Mouse (Mus musculus) liver, adult 2 months (tissue): ENCODE results near the gene Surf1. TPM values are rescaled to one million over a fixed set of nuclear protein-coding genes. Genes with fewer than 3 reads are reported as not detected.
A peak's percentile ranks its signal among the peaks of the same experiment; 100 is the strongest.

ENCODE experiments used
- DNase-seq: peaks from one replicate; pipeline ENCODE4 v3.0.0-alpha.2; 2011; ENCODE audit warnings: low read depth, low spot score; ENCODE audit errors: extremely low read depth
- H3K27ac ChIP-seq: fragments of 200-500 bp; replicated peaks from 2 replicates; pipeline ENCODE4 v1.5.1; 2012; ENCODE audit warnings: low read depth, mild to moderate bottlenecking, control low read depth, inconsistent platforms, low read length; ENCODE audit not compliant: insufficient read depth
- H3K27me3 ChIP-seq: fragments of 200-500 bp; 2 replicates; pipeline ENCODE4 v1.6.1; 2012; ENCODE audit warnings: mild to moderate bottlenecking, moderate library complexity, low read length, inconsistent platforms; ENCODE audit not compliant: control insufficient read depth, insufficient read depth
- H3K36me3 ChIP-seq: fragments of 200-500 bp; 2 replicates; pipeline ENCODE4 v1.6.1; 2012; ENCODE audit warnings: low read length, inconsistent platforms; ENCODE audit not compliant: control insufficient read depth, insufficient read depth
- H3K4me1 ChIP-seq: fragments of 200-500 bp; 2 replicates; pipeline ENCODE4 v1.6.1; 2011; ENCODE audit warnings: low read length; ENCODE audit not compliant: control insufficient read depth, insufficient read depth
- H3K4me3 ChIP-seq: fragments of 200-500 bp; 2 replicates; pipeline ENCODE4 v1.5.1; 2011; ENCODE audit warnings: low read depth, mild to moderate bottlenecking, control low read depth, low read length, moderate library complexity; ENCODE audit not compliant: insufficient read depth
- H3K79me2 ChIP-seq: fragments of 200-500 bp; 2 replicates; pipeline ENCODE4 v1.6.1; 2012; ENCODE audit warnings: inconsistent platforms, mild to moderate bottlenecking, low read length, moderate library complexity; ENCODE audit not compliant: control insufficient read depth, insufficient read depth
- H3K9ac ChIP-seq: fragments of 200-500 bp; 2 replicates; pipeline ENCODE4 v1.6.1; 2012; ENCODE audit warnings: low read depth, mild to moderate bottlenecking, control low read depth, inconsistent platforms, low read length
- CTCF ChIP-seq: fragments of 200-500 bp; IDR thresholded peaks from 2 replicates; pipeline ENCODE4 v1.5.1; 2011; ENCODE audit warnings: low read depth, low read length, control low read depth
- POLR2A ChIP-seq: fragments of 200-500 bp; IDR thresholded peaks from 2 replicates; pipeline ENCODE4 v1.6.1; 2011; ENCODE audit warnings: low read length, control low read depth; ENCODE audit not compliant: insufficient read depth; ENCODE audit errors: extremely low read depth
- WGBS: fragments of 180-500 bp; shearing (Covaris S2); methylation state at CpG from one replicate; pipeline ENCODE4 v1.1.7; 2018; 5-methylcytosine and 5-hydroxymethylcytosine counted together
- polyA plus RNA-seq: library from polyadenylated mRNA; depleted of rRNA; stranded (reverse); fragments of >200 nt; gene quantifications from 2 replicates; pipeline ENCODE4 v1.2.3, GENCODE M21; 2012
- total RNA-seq: library from RNA; depleted of rRNA; stranded (reverse); fragments of >200 nt; gene quantifications from 2 replicates; pipeline ENCODE4 v1.2.3, GENCODE M21; 2014

Surf1 gene
- total and polyA plus RNA-seq, 2 experiments = 57.2 to 60.5 TPM

DNA sequence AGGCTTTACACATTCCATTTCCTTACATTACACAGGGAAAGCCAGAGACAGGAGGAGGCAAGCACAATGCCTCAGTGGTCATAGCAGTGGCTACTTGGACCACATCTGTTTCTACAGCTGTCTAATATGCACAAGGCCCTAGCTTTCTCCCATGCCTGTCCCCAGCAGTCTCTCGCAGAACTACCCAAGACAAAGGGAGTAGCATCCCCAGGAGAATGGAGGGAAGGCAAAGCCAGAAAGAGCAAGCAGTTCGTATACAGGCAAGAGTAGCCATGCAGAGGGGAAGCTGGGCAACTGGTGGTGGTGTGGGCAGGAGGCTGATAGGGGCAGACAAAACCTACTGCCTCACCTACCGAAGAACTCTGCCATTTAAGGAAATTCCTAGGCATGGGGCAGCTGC, 9.9 kb downstream of the Surf1 start:
- no peak overlapping the region for H3K27ac ChIP-seq
- peaks cover 23% of the 10 kb centered on the region for H3K4me1 ChIP-seq
- H3K27me3 ChIP-seq = no peaks in the 10 kb centered on the region
- peaks cover 18% of the 10 kb centered on the region for H3K79me2 ChIP-seq
- TF ChIP-seq CTCF (no peak), POLR2A (no peak)
- 94% methylated on average over 3 of the region's 3 CpGs for WGBS
- no peak overlapping the region for H3K9ac ChIP-seq
- no peak for DNase-seq
- H3K4me3 ChIP-seq = no peak overlapping the region
- peaks cover 2% of the 10 kb centered on the region; the same call in 1 of the 2 replicates for H3K36me3 ChIP-seq

DNA sequence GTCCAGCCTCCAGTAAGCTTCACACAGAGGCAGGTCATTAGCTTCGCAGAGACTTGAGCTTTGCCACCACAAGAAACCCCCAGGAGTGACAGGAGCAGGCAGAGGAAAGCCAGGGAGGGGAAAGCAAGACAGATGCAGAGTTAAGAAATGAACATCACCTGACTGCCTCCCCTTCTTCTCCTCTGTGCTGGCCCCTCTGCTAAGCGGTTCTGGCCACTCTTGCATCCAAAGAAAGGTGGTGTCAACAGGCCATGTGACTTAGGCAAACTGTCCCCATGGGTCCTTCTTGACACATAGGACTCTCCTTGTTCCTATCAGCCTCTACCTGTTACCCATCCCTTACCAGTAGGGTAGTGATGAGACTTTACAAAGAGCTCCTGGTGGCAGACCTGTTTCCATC, 10.4 kb downstream of the Surf1 start:
- Histone ChIP-seq H3K4me1 (peaks cover 25% of the 10 kb centered on the region), H3K27ac (no peak overlapping the region), H3K36me3 (peaks cover 2% of the 10 kb centered on the region; the same call in 1 of the 2 replicates), H3K9ac (no peak overlapping the region), H3K27me3 (no peaks in the 10 kb centered on the region), H3K79me2 (peaks cover 13% of the 10 kb centered on the region), H3K4me3 (no peak overlapping the region)
- 95% methylated on average over 2 of the region's 2 CpGs for WGBS
- TF ChIP-seq CTCF = no peak
- TF ChIP-seq POLR2A = no peak
- DNase-seq = no peak

DNA sequence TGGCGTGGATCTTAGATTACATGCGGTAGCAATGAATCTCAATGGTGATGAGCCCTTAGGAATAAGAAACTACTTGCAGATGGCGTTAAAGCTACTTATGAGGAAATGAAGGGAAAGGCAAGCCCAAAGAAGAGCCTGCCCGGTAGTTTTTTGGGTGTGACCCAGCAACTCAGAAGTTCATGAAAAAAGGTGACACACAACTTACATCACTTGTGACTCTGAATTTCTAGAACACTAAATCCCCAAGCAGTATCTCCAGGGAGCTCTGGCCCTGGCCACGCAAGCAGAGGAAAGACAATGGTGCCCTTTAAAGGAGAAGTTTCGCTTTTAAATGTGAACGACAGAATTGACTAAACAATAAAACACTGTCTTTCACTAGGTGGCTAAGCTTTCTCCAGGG, 13.0 kb downstream of the Surf1 start:
- peaks cover 14% of the 10 kb centered on the region for H3K4me1 ChIP-seq
- WGBS = 12% methylated on average over 7 of the region's 7 CpGs
- H3K4me3 ChIP-seq = peak overlapping the region; percentile 98
- peak overlapping the region; percentile 46 for H3K27ac ChIP-seq
- H3K79me2 ChIP-seq = peaks cover under 1% of the 10 kb centered on the region; the same call in 1 of the 2 replicates
- no peaks in the 10 kb centered on the region for H3K27me3 ChIP-seq
- TF ChIP-seq POLR2A = no peak
- TF ChIP-seq CTCF = no peak
- peak overlapping the region; percentile 74 for H3K9ac ChIP-seq
- H3K36me3 ChIP-seq = peaks cover 17% of the 10 kb centered on the region
- no peak for DNase-seq

DNA sequence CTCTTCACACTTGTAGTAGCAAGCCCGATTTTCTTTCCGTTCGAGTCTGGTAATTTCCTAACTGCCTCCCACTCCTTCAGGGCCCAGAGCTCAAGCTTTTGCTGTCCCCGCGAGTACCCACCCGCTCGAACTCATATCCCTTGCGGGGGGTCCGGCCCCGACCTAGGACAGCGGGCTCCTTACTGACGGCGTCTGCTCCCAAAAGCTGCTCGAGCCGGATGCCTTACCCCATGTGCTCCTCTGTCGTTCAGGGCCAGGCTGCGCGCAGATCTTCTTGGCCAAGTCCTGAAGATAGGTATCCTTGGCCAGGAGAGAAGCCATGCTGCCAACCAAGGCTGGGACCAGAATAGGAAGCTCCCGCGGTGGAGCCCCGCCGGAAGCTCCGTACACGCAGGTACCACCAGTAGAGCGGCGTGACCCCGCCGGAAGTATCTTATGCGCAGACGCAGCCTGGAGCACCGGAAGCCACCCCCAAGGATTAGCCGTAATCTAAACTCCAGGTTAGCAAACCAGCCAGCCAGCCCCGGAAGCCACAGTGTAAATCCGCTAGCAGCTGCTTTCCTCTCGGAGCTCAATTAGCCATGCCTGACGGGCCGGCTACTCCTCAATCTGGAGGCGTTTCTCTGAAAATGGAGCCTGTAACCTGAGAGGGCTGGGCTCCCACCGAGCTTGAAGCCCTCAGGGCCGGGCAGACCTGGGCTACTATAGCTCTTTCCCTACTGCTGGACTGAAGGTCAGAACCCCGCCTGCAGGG, 13.7 kb downstream of the Surf1 start, which contains the start of gene Surf6:
TSS of gene Surf6 (minus strand) at position 413 of the 754 bp plus-strand sequence.
- Histone ChIP-seq H3K79me2 (no peaks in the 10 kb centered on the region; the same call in 1 of the 2 replicates), H3K27ac (peak within 1 kb of the TSS; percentile 67), H3K4me1 (peaks cover 14% of the 10 kb centered on the region), H3K9ac (peak within 1 kb of the TSS; percentile 92), H3K36me3 (peaks cover 22% of the 10 kb centered on the region), H3K27me3 (no peaks in the 10 kb centered on the region), H3K4me3 (peak within 1 kb of the TSS; percentile 98)
- DNase-seq = peak; percentile 96
- under 1% methylated on average over 41 of the region's 41 CpGs for WGBS
- TF ChIP-seq CTCF (no peak), POLR2A (0 out of 2 replicates have a peak, but pooled peaks have one; percentile 31)

DNA sequence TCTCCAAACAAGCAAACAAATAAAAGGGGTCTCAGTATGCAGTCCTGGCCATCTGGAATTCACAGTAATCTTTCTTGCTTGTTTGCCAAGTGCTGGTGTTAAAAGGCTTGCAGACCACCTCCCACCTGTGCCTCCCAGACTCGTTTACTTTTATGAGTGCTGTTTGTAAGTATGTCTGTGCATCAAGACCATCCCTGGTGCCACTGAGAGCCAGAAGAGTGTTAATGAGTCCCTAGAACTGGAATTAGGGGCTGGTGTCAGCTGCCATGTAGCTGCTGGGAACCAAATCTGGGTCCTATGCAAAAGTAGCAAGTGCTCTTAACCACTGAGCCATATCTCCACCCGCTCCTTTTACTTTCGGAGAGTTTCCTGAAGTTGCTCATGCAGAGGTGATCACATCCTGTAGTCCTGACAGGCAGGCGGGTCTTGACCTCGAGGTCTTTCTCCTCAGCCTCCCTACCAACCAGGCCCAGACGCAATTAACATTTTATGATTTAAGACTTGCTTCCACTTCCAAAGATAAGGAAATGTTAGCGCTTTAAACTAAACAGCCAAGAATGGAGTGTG, 14.4 kb downstream of the Surf1 start:
- TF ChIP-seq POLR2A (no peak), CTCF (no peak)
- H3K4me3 ChIP-seq = peak overlapping the region; percentile 98; the same call in 1 of the 2 replicates
- no peaks in the 10 kb centered on the region; the same call in 1 of the 2 replicates for H3K79me2 ChIP-seq
- H3K36me3 ChIP-seq = peaks cover 28% of the 10 kb centered on the region
- H3K27ac ChIP-seq = no peak overlapping the region
- H3K27me3 ChIP-seq = no peaks in the 10 kb centered on the region
- DNase-seq = no peak
- 4% methylated on average over 7 of the region's 7 CpGs for WGBS
- H3K4me1 ChIP-seq = peaks cover 14% of the 10 kb centered on the region
- H3K9ac ChIP-seq = peak overlapping the region; percentile 92
